Mouse (Mus musculus) limb, embryonic 11.5 days (tissue): ENCODE data around the gene Wnt7b. TPM values are rescaled to one million over a fixed set of nuclear protein-coding genes. Genes with fewer than 3 reads are reported as not detected.

ENCODE experiments used
- ATAC-seq: fragments of 200-750 bp; cut with Nextera tagmentation; 2 replicates; pipeline ENCODE4 v1.8.0; 2017; ENCODE audit warnings: low read depth; ENCODE audit not compliant: insufficient number of reproducible peaks, low FRiP score, low TSS enrichment
- DNase-seq: peaks from one replicate; pipeline ENCODE4 v3.0.0-alpha.2; 2015; ENCODE audit warnings: low spot score
- H3K27ac ChIP-seq: fragments of 300-500 bp; sonication (generic); replicated peaks from 2 replicates; pipeline ENCODE4 v1.5.1; 2014; ENCODE audit warnings: low read depth, mild to moderate bottlenecking, low read length
- H3K27me3 ChIP-seq: fragments of 300-500 bp; sonication (generic); 2 replicates; pipeline ENCODE4 v1.6.1; 2014; ENCODE audit warnings: mild to moderate bottlenecking, low read length, mixed read lengths; ENCODE audit not compliant: control insufficient read depth, insufficient read depth
- H3K36me3 ChIP-seq: fragments of 300-500 bp; sonication (generic); 2 replicates; pipeline ENCODE4 v1.6.1; 2014; ENCODE audit warnings: mild to moderate bottlenecking, low read length, moderate library complexity, mixed read lengths; ENCODE audit not compliant: control insufficient read depth, insufficient read depth
- H3K4me1 ChIP-seq: fragments of 300-500 bp; sonication (generic); 2 replicates; pipeline ENCODE4 v1.6.1; 2014; ENCODE audit warnings: low read length, mixed read lengths; ENCODE audit not compliant: control insufficient read depth, insufficient read depth
- H3K4me2 ChIP-seq: fragments of 300-500 bp; sonication (generic); 2 replicates; pipeline ENCODE4 v1.6.1; 2014; ENCODE audit warnings: low read depth, mild to moderate bottlenecking, moderate library complexity; ENCODE audit not compliant: severe bottlenecking
- H3K4me3 ChIP-seq: fragments of 300-500 bp; sonication (generic); 2 replicates; pipeline ENCODE4 v1.5.1; 2014; ENCODE audit warnings: low read depth, low read length
- H3K9ac ChIP-seq: fragments of 300-500 bp; sonication (generic); 2 replicates; pipeline ENCODE4 v1.6.1; 2014; ENCODE audit warnings: mild to moderate bottlenecking, low read length
- H3K9me3 ChIP-seq: fragments of 300-500 bp; sonication (generic); 2 replicates; pipeline ENCODE4 v1.6.1; 2016; ENCODE audit warnings: low read length; ENCODE audit not compliant: control insufficient read depth
- WGBS: fragments of 180-500 bp; shearing (Covaris S2); extraction: QIAGEN DNeasy Blood & Tissue Kit; methylation state at CpG from one replicate; pipeline ENCODE4 v1.1.7; 2014; 5-methylcytosine and 5-hydroxymethylcytosine counted together
- polyA plus RNA-seq: library from polyadenylated mRNA; unstranded; fragments of >200 nt; fragmentation: Nextera tagmentation; extraction: Ambion mirVana; gene quantifications from 2 replicates; pipeline ENCODE4 v1.2.1, GENCODE M21; 2014

Wnt7b gene
- polyA plus RNA-seq, 1 experiment from 2014 or later = 13.4 TPM

DNA sequence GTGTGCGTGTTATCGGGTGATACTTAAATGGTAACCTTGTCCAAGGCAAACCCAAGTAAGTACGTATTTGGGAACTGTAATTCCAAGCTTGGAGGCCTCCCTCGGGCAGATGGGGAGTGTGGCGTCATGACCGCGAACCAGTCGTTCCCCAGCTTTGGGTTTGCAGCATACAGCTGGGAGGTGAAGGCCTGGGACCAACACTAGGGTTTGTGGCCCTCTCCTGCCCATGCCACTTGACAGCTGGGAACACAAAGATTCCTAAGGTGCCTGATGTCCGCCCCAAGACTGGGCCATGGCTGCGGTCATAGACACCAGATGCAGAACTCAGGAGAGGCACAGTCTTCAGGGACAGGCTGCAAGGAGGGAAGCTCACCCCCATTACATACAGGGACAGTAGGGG lies 82.0 kb downstream of the Wnt7b start:
- ATAC-seq = no peak
- no peak overlapping the region for H3K9ac ChIP-seq
- H3K4me3 ChIP-seq = no peak overlapping the region
- H3K9me3 ChIP-seq = no peaks in the 10 kb centered on the region
- no peak for DNase-seq
- no peak overlapping the region for H3K27ac ChIP-seq
- WGBS = 82% methylated on average over 10 of the region's 10 CpGs
- H3K4me1 ChIP-seq = no peaks in the 10 kb centered on the region
- H3K4me2 ChIP-seq = no peak overlapping the region
- no peaks in the 10 kb centered on the region; the same call in 1 of the 2 replicates for H3K27me3 ChIP-seq
- H3K36me3 ChIP-seq = no peaks in the 10 kb centered on the region

DNA sequence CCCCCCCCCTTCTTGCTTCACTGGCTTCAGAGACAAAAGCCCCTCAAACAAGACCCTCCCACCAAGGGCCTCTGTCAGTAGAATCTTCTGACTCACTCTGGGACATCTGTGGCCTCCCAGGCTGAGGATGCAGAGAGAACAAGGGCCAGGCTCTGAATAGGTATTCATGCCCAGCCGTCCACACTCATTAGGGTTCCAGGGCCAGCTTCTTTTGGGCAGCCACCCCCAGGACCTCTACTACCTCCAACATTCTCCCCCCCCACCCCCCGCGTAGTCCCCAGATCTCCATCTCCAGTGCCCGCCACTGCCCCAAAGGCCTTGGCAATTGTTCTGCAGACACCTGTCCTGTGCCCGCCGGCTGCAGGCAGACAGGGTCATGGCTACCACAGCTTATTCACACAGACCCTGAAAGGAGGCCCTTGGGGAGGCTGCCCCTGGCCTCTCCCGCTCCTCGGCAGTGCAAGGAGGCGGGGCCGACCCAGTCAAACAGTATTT lies 84.2 kb downstream of the Wnt7b start:
- DNase-seq = no peak
- no peak overlapping the region for H3K9ac ChIP-seq
- WGBS = 70% methylated on average over 10 of the region's 10 CpGs

DNA sequence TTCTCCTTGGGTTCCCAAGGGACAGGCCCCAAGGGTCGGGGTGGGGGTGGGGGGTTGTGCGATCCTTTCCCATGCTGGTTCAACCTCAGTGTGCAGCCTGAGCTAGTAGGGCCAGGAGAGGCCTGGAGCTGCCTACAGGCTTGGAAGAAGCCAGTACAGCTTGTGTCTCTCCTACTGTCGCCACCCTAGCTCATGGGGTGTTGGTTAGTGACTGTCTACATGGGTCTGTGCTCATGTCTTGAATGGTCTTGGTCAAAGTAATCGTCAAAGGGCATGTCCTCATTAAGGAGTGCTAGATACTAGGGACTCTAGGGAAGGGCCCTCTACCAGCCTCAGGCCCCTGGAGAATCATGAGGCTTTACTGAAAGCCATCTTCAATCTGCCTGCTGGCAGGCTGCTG lies 84.7 kb downstream of the Wnt7b start:
- H3K9me3 ChIP-seq = no peaks in the 10 kb centered on the region
- no peak overlapping the region for H3K4me2 ChIP-seq
- peaks cover 2% of the 10 kb centered on the region; the same call in 1 of the 2 replicates for H3K27me3 ChIP-seq
- no peak for DNase-seq
- no peaks in the 10 kb centered on the region for H3K36me3 ChIP-seq
- H3K4me3 ChIP-seq = no peak overlapping the region
- 0 out of 2 replicates have a peak, but pooled peaks cover 3% of the 10 kb centered on the region for H3K4me1 ChIP-seq
- no peak overlapping the region for H3K27ac ChIP-seq
- ATAC-seq = no peak
- no peak overlapping the region for H3K9ac ChIP-seq
- 89% methylated on average over 4 of the region's 4 CpGs for WGBS

More for the DNA sequence above, 84.2 kb downstream of the Wnt7b start:
- Histone ChIP-seq H3K27ac (no peak overlapping the region), H3K4me3 (no peak overlapping the region), H3K27me3 (peaks cover 2% of the 10 kb centered on the region; the same call in 1 of the 2 replicates), H3K9me3 (no peaks in the 10 kb centered on the region), H3K4me2 (no peak overlapping the region), H3K4me1 (0 out of 2 replicates have a peak, but pooled peaks cover 3% of the 10 kb centered on the region), H3K36me3 (no peaks in the 10 kb centered on the region)
- ATAC-seq = no peak

DNA sequence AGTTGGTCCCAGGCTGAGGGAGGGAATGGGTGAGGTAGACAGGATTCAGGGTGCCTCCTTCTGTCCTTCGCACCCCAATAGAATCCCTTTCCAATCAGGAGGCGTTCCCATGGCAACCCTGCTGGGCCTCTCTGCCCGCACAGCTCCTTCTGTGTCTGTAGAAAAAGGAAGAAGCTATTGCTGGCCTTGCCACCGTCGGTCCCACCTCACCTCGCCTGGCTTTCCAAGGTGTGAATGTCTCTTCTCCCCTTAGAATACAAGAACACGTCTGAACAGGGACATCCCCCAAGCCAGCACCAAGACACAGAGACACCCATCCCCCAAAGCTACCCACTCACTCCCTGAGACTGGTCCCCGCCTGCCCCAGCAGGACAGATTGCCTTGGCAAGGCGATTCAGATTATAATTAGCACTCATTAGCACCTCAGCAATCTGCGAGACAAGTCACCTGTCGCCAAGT lies 88.1 kb downstream of the Wnt7b start:
- Histone ChIP-seq H3K9me3 (no peaks in the 10 kb centered on the region), H3K9ac (no peak overlapping the region), H3K36me3 (no peaks in the 10 kb centered on the region), H3K27ac (no peak overlapping the region), H3K4me2 (no peak overlapping the region), H3K27me3 (peaks cover 2% of the 10 kb centered on the region; the same call in 1 of the 2 replicates), H3K4me1 (0 out of 2 replicates have a peak, but pooled peaks cover 3% of the 10 kb centered on the region), H3K4me3 (no peak overlapping the region)
- no peak for ATAC-seq
- no peak for DNase-seq
- WGBS = 5% methylated on average over 11 of the region's 11 CpGs

DNA sequence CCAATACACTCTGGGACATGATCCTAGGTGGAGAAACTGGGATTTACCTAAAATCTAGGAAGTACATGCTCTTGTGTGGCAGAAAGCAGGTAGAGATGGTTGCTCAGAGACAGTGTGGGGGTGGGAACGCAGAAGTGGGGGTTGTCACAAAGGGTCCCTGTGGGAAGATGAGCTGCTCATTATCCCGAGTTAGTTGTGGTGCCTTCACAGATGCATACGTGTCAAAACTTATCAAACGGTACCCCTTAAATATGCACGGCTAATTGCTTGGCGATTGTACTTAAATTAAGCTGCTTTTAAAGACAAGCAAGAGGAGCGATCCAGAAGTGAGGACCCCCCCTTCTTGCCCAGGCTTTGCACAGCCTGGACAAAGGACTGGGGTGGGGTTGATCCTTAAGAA lies 92.5 kb downstream of the Wnt7b start:
- 86% methylated on average over 7 of the region's 7 CpGs for WGBS
- no peak overlapping the region for H3K27ac ChIP-seq
- 0 out of 2 replicates have a peak, but pooled peaks cover 2% of the 10 kb centered on the region for H3K27me3 ChIP-seq
- H3K9ac ChIP-seq = no peak overlapping the region
- H3K36me3 ChIP-seq = no peaks in the 10 kb centered on the region
- no peak for DNase-seq
- H3K9me3 ChIP-seq = no peaks in the 10 kb centered on the region
- H3K4me3 ChIP-seq = no peak overlapping the region
- 0 out of 2 replicates have a peak, but pooled peaks cover 3% of the 10 kb centered on the region for H3K4me1 ChIP-seq
- no peak overlapping the region for H3K4me2 ChIP-seq
- no peak for ATAC-seq

DNA sequence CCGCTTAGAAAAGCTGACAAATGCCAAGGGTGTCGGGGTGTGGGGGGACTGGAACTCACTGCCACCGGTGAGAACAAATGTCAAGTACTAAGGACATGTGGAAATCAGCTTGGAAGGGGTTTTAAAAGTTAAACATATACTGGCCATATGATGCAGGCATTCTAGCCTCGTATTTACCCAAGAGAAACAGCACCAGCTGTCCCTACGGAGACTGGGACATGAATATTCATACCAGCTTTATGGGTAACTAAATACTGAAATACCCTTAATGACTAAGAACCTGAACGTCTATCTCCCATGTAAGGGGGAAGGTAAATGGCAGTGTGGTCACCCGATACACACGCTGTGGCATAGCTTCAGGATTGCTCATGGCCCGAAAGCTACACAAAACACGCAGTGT lies 93.4 kb downstream of the Wnt7b start:
- no peak overlapping the region for H3K27ac ChIP-seq
- no peak overlapping the region for H3K4me3 ChIP-seq
- ATAC-seq (no peak), DNase-seq (no peak)
- no peak overlapping the region for H3K4me2 ChIP-seq
- WGBS = 79% methylated on average over 10 of the region's 10 CpGs
- H3K36me3 ChIP-seq = no peaks in the 10 kb centered on the region
- H3K9ac ChIP-seq = no peak overlapping the region
- no peaks in the 10 kb centered on the region for H3K9me3 ChIP-seq
- H3K27me3 ChIP-seq = 0 out of 2 replicates have a peak, but pooled peaks cover under 1% of the 10 kb centered on the region
- H3K4me1 ChIP-seq = no peaks in the 10 kb centered on the region

Other genes starting within 250 kb of the Wnt7b start
- 318 and 331 TPM in 2 replicates for gene Atxn10, start 246.2 kb downstream of the Wnt7b start, polyA plus RNA-seq
- not detected in 2 replicates for gene 7530416G11Rik, start 79.2 kb downstream of the Wnt7b start, polyA plus RNA-seq
- gene Ppara, start 152.5 kb upstream of the Wnt7b start, polyA plus RNA-seq = 0.91 and 1.0 TPM in 2 replicates
- gene Cdpf1, start 229.2 kb upstream of the Wnt7b start, polyA plus RNA-seq = 26.3 and 28.7 TPM in 2 replicates
- gene Pkdrej, start 239.3 kb upstream of the Wnt7b start, polyA plus RNA-seq = 0.14 and 0.21 TPM in 2 replicates
- gene Ttc38, start 249.8 kb upstream of the Wnt7b start, polyA plus RNA-seq = 3.7 and 4.1 TPM in 2 replicates